Mouse (Mus musculus) MEL (cell line): ENCODE data around the gene Wdr38.

ENCODE experiments used
- CTCF ChIP-seq, 3 experiments: IDR thresholded peaks in 2 of 3; conservative IDR thresholded peaks in 1 of 3; 2 replicates each; pipeline ENCODE4 v1.5.1; 2011 to 2012; ENCODE audit warnings: low read length in 3 of 3, low read depth in 2 of 3, mild to moderate bottlenecking in 2 of 3, improper control_type of control experiment in 1 of 3, inconsistent platforms in 1 of 3, mixed read lengths in 1 of 3, moderate library complexity in 1 of 3; ENCODE audit not compliant: control insufficient read depth in 1 of 3, insufficient read depth in 1 of 3, poor library complexity in 1 of 3, severe bottlenecking in 1 of 3
- ELF1 ChIP-seq: IDR thresholded peaks from 2 replicates; pipeline ENCODE4 v1.6.1; 2014; ENCODE audit warnings: low read depth, mild to moderate bottlenecking, inconsistent platforms, low read length, improper control_type of control experiment, moderate library complexity
- EP300 ChIP-seq, 2 experiments: IDR thresholded peaks; 2 replicates each; pipeline ENCODE4 v1.6.1; 2011; ENCODE audit warnings: improper control_type of control experiment in 2 of 2, low read length in 2 of 2, low read depth in 1 of 2, mild to moderate bottlenecking in 1 of 2
- KAT2A ChIP-seq: conservative IDR thresholded peaks from 2 replicates; pipeline ENCODE4 v1.6.1; 2012; ENCODE audit warnings: low read depth, low read length, improper control_type of control experiment, inconsistent platforms
- MAFK ChIP-seq: IDR thresholded peaks from 2 replicates; pipeline ENCODE4 v1.6.1; 2011; ENCODE audit warnings: low read depth, mild to moderate bottlenecking, low read length, improper control_type of control experiment, borderline replicate concordance
- POLR2A ChIP-seq, 2 experiments: IDR thresholded peaks; 2 replicates each; pipeline ENCODE4 v1.6.1; 2011 to 2012; ENCODE audit warnings: low read length in 2 of 2, mild to moderate bottlenecking in 2 of 2, control low read depth in 1 of 2, improper control_type of control experiment in 1 of 2, low read depth in 1 of 2, moderate library complexity in 1 of 2; ENCODE audit not compliant: control insufficient read depth in 1 of 2, insufficient read depth in 1 of 2, poor library complexity in 1 of 2
- TBP ChIP-seq: IDR thresholded peaks from 2 replicates; pipeline ENCODE4 v1.8.0; 2011; ENCODE audit warnings: low read depth, low read length, improper control_type of control experiment
- USF2 ChIP-seq, 2 experiments: IDR thresholded peaks; 2 replicates each; pipeline ENCODE4 v1.6.1; 2011 to 2012; ENCODE audit warnings: improper control_type of control experiment in 2 of 2, low read length in 2 of 2, borderline replicate concordance in 1 of 2, inconsistent platforms in 1 of 2, low read depth in 1 of 2, mild to moderate bottlenecking in 1 of 2; ENCODE audit not compliant: insufficient read depth in 1 of 2
- ZKSCAN1 ChIP-seq: IDR thresholded peaks from 2 replicates; pipeline ENCODE4 v1.6.1; 2012; ENCODE audit warnings: low read depth, mild to moderate bottlenecking, inconsistent platforms, low read length, improper control_type of control experiment, moderate library complexity

- TF ChIP-seq POLR2A (IDR thresholded peaks at IDR 0.05; ENCODE audit: control insufficient read depth in 1 of 2, insufficient read depth in 1 of 2, low read depth in 1 of 2, low read length in 2 of 2, poor library complexity in 1 of 2): no peak
- no peak for TF ChIP-seq ELF1
- no peak for TF ChIP-seq ZKSCAN1
- TF ChIP-seq CTCF (IDR thresholded peaks at IDR 0.05 in 2 of 3, conservative IDR thresholded peaks at IDR 0.05 in 1 of 3; ENCODE audit: control insufficient read depth in 1 of 3, insufficient read depth in 1 of 3, low read depth in 2 of 3, low read length in 3 of 3, poor library complexity in 1 of 3, severe bottlenecking in 1 of 3): no peak
- TF ChIP-seq EP300 (IDR thresholded peaks at IDR 0.05; ENCODE audit: low read depth in 1 of 2, low read length in 2 of 2): no peak
- no peak for TF ChIP-seq MAFK
- TF ChIP-seq USF2 (IDR thresholded peaks at IDR 0.05; ENCODE audit: borderline replicate concordance in 1 of 2, insufficient read depth in 1 of 2, low read depth in 1 of 2, low read length in 2 of 2): no peak
- TF ChIP-seq KAT2A: no peak
- no peak for TF ChIP-seq TBP
Measured at GRCm38 (mm10) chr2:39003106-39003505, 5.8 kb downstream of the Wdr38 start.
